Mouse (Mus musculus) lung, embryonic 16.5 days (tissue): ENCODE results near the gene Naa20. TPM values are rescaled to one million over a fixed set of nuclear protein-coding genes. Genes with fewer than 3 reads are reported as not detected.
A peak's percentile ranks its signal among the peaks of the same experiment; 100 is the strongest.

Experiments
- ATAC-seq: fragments of 200-750 bp; cut with Nextera tagmentation; 2 replicates; pipeline ENCODE4 v1.8.0; 2017; ENCODE audit warnings: low read depth, mild to moderate bottlenecking, moderate library complexity
- H3K27ac ChIP-seq: fragments of 300-500 bp; sonication (generic); 2 replicates; pipeline ENCODE4 v1.5.1; 2014; ENCODE audit warnings: mild to moderate bottlenecking, control low read depth, low read length
- H3K27me3 ChIP-seq: fragments of 300-500 bp; sonication (generic); 2 replicates; pipeline ENCODE4 v1.6.1; 2014; ENCODE audit warnings: low read depth, low read length, mixed read lengths; ENCODE audit not compliant: control insufficient read depth, insufficient read depth
- H3K36me3 ChIP-seq: fragments of 300-500 bp; sonication (generic); 2 replicates; pipeline ENCODE4 v1.6.1; 2014; ENCODE audit warnings: low read length; ENCODE audit not compliant: control insufficient read depth, insufficient read depth
- H3K4me1 ChIP-seq: fragments of 300-500 bp; sonication (generic); replicated peaks from 2 replicates; pipeline ENCODE4 v1.6.1; 2014; ENCODE audit warnings: low read length, mixed read lengths; ENCODE audit not compliant: control insufficient read depth, insufficient read depth
- H3K4me2 ChIP-seq: fragments of 300-500 bp; sonication (generic); 2 replicates; pipeline ENCODE4 v1.6.1; 2014; ENCODE audit warnings: low read depth, low read length, control low read depth
- H3K4me3 ChIP-seq: fragments of 300-500 bp; sonication (generic); 2 replicates; pipeline ENCODE4 v1.5.1; 2014; ENCODE audit warnings: mild to moderate bottlenecking, low read length, control low read depth
- H3K9ac ChIP-seq: fragments of 300-500 bp; sonication (generic); 2 replicates; pipeline ENCODE4 v1.6.1; 2014; ENCODE audit warnings: low read length, control low read depth
- H3K9me3 ChIP-seq: fragments of 300-500 bp; sonication (generic); 2 replicates; pipeline ENCODE4 v1.6.1; 2016; ENCODE audit warnings: low read length; ENCODE audit not compliant: control insufficient read depth
- whole genome bisulfite sequencing: fragments of 180-500 bp; shearing (Covaris S2); extraction: QIAGEN DNeasy Blood & Tissue Kit; methylation state at CpG from one replicate; pipeline ENCODE4 v1.1.7; 2014; 5-methylcytosine and 5-hydroxymethylcytosine counted together
- polyA plus RNA-seq: library from polyadenylated mRNA; unstranded; fragments of >200 nt; fragmentation: Nextera tagmentation; extraction: Ambion mirVana; gene quantifications from 2 replicates; pipeline ENCODE4 v1.2.1, GENCODE M21; 2015

Gene Naa20
- polyA plus RNA-seq, result 151 and 152 TPM in 2 replicates

- no peak within 1 kb of the TSS for H3K27ac ChIP-seq
- no peaks in the 10 kb centered on the region for H3K9me3 ChIP-seq
- no peaks in the 10 kb centered on the region for H3K27me3 ChIP-seq
- peaks cover 2% of the 10 kb centered on the region; the same call in 1 of the 2 replicates for H3K36me3 ChIP-seq
- ATAC-seq, result no peak
- peak within 1 kb of the TSS; percentile 77 for H3K4me2 ChIP-seq
- peak within 1 kb of the TSS; percentile 96 for H3K4me3 ChIP-seq
- peak within 1 kb of the TSS; percentile 51 for H3K9ac ChIP-seq
- H3K4me1 ChIP-seq, result peaks cover 16% of the 10 kb centered on the region
- WGBS, result 86% methylated on average over 6 of the region's 6 CpGs
These were observed at the start of gene Naa20 for GRCm38 (mm10) chr2:145901861-145902260. Naa20 (plus strand) TSS chr2:145902099.

DNA sequence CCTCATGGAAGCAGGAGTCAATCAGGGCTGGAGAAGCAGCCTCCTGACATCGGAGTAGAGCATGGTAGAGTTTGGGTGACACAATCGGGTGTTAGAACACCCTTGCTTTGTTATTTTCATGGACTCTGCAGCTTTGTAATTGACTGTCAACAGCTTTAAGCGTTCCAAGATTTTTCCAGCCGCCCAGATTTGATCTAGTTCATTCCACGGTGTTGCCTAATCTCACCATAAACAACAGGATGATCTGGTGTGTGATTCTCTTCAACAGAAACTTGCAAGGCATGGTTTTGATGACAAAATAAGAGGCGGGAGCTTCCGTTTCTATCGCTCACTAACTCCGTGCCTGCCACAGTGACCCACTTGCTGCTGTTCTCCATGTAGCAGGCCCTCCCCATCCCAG is 46.1 kb upstream of the Naa20 start:
- no peak overlapping the region for H3K4me3 ChIP-seq
- ATAC-seq, result 0 out of 2 replicates have a peak, but pooled peaks have one; percentile 0
- no peak overlapping the region for H3K4me2 ChIP-seq
- peak overlapping the region; percentile 50 for H3K27ac ChIP-seq
- no peaks in the 10 kb centered on the region for H3K27me3 ChIP-seq
- WGBS, result 50% methylated on average over 9 of the region's 9 CpGs
- H3K9ac ChIP-seq, result no peak overlapping the region
- H3K36me3 ChIP-seq, result no peaks in the 10 kb centered on the region
- peaks cover 34% of the 10 kb centered on the region for H3K4me1 ChIP-seq
- no peaks in the 10 kb centered on the region for H3K9me3 ChIP-seq

DNA sequence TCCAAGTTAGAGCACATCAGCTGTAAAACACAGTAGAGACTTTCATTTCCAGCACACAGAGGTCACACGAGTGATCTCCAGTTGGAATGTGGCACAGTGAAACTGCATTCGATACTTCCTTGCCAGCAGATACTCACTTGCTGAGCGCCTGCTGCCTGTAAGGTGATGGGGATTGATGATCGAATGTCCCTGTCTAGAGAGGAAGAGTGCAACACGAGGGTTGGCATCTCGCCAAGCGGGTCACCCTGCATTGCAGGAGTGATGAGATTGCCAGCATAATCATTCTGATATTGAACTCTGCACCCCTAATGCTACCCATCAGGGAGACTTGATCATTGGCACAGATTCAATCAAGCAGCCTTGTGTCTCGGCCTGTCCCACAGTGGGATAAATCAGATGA is 44.0 kb upstream of the Naa20 start:
- no peak overlapping the region for H3K4me2 ChIP-seq
- no peaks in the 10 kb centered on the region for H3K9me3 ChIP-seq
- no peak overlapping the region for H3K4me3 ChIP-seq
- peak overlapping the region; percentile 21 for H3K27ac ChIP-seq
- H3K27me3 ChIP-seq, result no peaks in the 10 kb centered on the region
- no peak for ATAC-seq
- no peaks in the 10 kb centered on the region for H3K36me3 ChIP-seq
- peaks cover 34% of the 10 kb centered on the region for H3K4me1 ChIP-seq
- WGBS, result 38% methylated on average over 8 of the region's 8 CpGs
- no peak overlapping the region for H3K9ac ChIP-seq

DNA sequence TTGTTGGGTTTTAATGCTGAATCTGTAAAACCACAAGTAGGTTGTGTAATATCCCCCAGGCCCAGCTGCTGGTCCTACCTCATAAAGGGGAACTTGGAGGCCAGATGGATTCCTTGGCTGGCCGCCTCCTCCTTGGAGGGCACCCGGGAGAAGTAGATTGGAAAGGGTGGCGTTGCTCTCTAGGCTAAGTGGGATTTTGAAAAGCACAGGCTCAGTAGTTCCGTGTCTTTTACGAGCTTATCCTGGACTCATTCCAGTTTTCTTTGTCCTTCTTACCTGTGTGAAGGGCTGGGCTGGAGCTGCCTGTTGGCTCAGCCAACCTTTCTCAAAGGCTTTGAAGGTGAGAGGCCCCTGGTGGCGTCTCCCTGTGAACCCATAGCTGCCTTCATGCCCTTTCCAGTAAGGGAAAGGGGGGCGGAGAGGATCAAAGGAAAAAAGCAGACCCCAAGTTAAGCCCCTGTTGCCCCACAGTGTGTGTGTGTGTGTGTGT is 42.4 kb upstream of the Naa20 start:
- no peaks in the 10 kb centered on the region for H3K9me3 ChIP-seq
- H3K36me3 ChIP-seq, result no peaks in the 10 kb centered on the region; the same call in 1 of the 2 replicates
- H3K9ac ChIP-seq, result peak overlapping the region; percentile 75
- no peaks in the 10 kb centered on the region for H3K27me3 ChIP-seq
- peak; percentile 50 for ATAC-seq
- WGBS, result 18% methylated on average over 7 of the region's 7 CpGs
- 0 out of 2 replicates have a peak overlapping the region, but pooled peaks have one; percentile 9 for H3K4me3 ChIP-seq
- H3K4me1 ChIP-seq, result peaks cover 47% of the 10 kb centered on the region
- peak overlapping the region; percentile 73 for H3K4me2 ChIP-seq
- peak overlapping the region; percentile 97 for H3K27ac ChIP-seq

GRCm38 (mm10) chr2:145859932-145860801 is 41.7 kb upstream of the Naa20 start:
- Histone ChIP-seq H3K4me2 (peak overlapping the region; percentile 73), H3K27me3 (no peaks in the 10 kb centered on the region), H3K4me1 (peaks cover 47% of the 10 kb centered on the region), H3K9ac (peak overlapping the region; percentile 75), H3K36me3 (no peaks in the 10 kb centered on the region; the same call in 1 of the 2 replicates), H3K9me3 (no peaks in the 10 kb centered on the region), H3K27ac (peak overlapping the region; percentile 97), H3K4me3 (peak overlapping the region; percentile 63)
- ATAC-seq, result peak; percentile 80
- WGBS, result 5% methylated on average over 40 of the region's 40 CpGs

GRCm38 (mm10) chr2:145861193-145862123 is 40.4 kb upstream of the Naa20 start:
- ATAC-seq, result no peak
- Histone ChIP-seq H3K36me3 (peaks cover 1% of the 10 kb centered on the region; the same call in 1 of the 2 replicates), H3K9me3 (no peaks in the 10 kb centered on the region), H3K4me1 (peaks cover 44% of the 10 kb centered on the region), H3K9ac (peak overlapping the region; percentile 75), H3K4me2 (peak overlapping the region; percentile 73), H3K27ac (peak overlapping the region; percentile 97), H3K27me3 (no peaks in the 10 kb centered on the region), H3K4me3 (peak overlapping the region; percentile 63)
- 30% methylated on average over 8 of the region's 8 CpGs for WGBS

DNA sequence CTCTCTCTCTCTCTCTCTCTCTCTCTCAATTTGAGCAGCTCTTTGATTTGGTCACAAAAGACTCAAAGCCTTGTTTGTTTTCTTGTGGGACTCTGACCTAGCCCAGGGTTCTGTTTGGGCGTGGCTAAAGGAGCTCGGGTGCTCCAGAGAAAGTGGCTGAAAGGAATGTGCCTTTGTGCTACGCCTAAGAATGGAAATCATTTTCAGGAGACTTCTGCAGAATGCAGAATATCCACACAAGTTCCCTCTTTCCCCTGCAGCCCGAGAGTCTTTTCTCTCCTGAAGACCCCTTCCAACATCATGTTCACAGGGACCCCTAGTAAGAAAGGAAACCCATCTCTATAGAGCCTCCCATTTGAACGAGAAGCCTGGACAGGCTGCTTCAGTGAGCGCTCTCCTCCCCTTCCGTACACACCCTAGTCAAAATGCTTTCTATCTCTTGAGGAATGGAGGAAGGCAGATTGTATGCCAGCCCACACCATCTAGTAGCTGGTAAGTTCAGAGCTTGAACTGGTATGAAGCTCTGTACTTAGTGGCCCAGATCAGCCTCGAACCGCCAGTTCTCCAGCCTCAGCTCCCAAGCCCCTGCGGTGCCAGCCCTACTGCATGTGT is 39.6 kb upstream of the Naa20 start:
- Histone ChIP-seq H3K36me3 (peaks cover 9% of the 10 kb centered on the region), H3K9ac (peak overlapping the region; percentile 75), H3K4me2 (peak overlapping the region; percentile 73), H3K27ac (peak overlapping the region; percentile 97), H3K4me1 (peaks cover 38% of the 10 kb centered on the region), H3K9me3 (peaks cover 4% of the 10 kb centered on the region; the same call in 1 of the 2 replicates), H3K4me3 (peak overlapping the region; percentile 63), H3K27me3 (no peaks in the 10 kb centered on the region)
- WGBS, result 27% methylated on average over 10 of the region's 10 CpGs
- ATAC-seq, result peak; percentile 18; the same call in 1 of the 2 replicates

- H3K4me3 ChIP-seq, result no peak overlapping the region
- ATAC-seq, result no peak
- H3K27me3 ChIP-seq, result no peaks in the 10 kb centered on the region
- H3K27ac ChIP-seq, result no peak overlapping the region
- H3K36me3 ChIP-seq, result peaks cover 11% of the 10 kb centered on the region
- peaks cover 4% of the 10 kb centered on the region; the same call in 1 of the 2 replicates for H3K9me3 ChIP-seq
- no peak overlapping the region for H3K4me2 ChIP-seq
- H3K4me1 ChIP-seq, result peaks cover 16% of the 10 kb centered on the region
- WGBS, result 76% methylated on average over 3 of the region's 3 CpGs
- no peak overlapping the region for H3K9ac ChIP-seq
These were observed 36.6 kb upstream of the Naa20 start for GRCm38 (mm10) chr2:145865344-145865743.
